In the genomic region with DNA sequence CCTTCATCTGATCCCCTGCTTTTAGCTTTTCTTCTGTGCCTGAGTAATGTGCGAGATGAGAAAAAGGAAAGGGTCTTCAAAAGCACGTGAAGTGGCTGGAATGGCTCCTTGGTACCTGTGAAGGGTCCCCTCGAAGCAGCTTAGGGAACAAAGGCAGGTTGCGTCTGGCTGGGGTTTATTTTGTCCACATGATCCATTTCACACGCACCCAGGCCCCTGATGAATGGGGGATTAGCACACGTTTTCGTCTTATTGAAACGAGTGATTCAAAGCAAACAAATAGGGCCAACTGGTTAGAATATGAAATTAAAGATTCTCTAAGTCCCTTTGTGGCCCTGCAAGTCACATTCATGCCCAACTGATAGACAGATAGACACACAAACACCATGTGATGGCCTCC, we compare ENCODE assay signal across 16 mouse cellular contexts.
"Had no signal": no experiment of that assay in that cellular context is flagged by ENCODE, and none has a peak within 500 bp of the region (broad histone marks: within the 10 kb centered on the region; RNA-seq: fewer than 3 reads in every experiment).

No protein-coding gene starts in this region.

- H3K9ac ChIP-seq: liver, postnatal 0 days; lung, embryonic 15.5 days; midbrain, embryonic 12.5 days; neural tube, embryonic 12.5 days; stomach, embryonic 15.5 days had no signal

- H3K27ac ChIP-seq: lung, embryonic 15.5 days; macrophage; midbrain, embryonic 12.5 days; neural tube, embryonic 12.5 days; stomach, embryonic 15.5 days; stomach, postnatal 0 days had no signal

- H3K4me1 ChIP-seq: lung, embryonic 15.5 days; megakaryocyte, embryonic 14.5 days; neural tube, embryonic 12.5 days; stomach, embryonic 15.5 days had no signal

- ATAC-seq: liver, postnatal 0 days; lung, postnatal 0 days had no signal

- H3K4me3 ChIP-seq: lung, embryonic 15.5 days; megakaryocyte, embryonic 14.5 days; midbrain, embryonic 12.5 days; neural tube, embryonic 12.5 days; stomach, embryonic 15.5 days had no signal

- H3K4me2 ChIP-seq: lung, embryonic 15.5 days; midbrain, embryonic 12.5 days; neural tube, embryonic 12.5 days; stomach, embryonic 15.5 days had no signal

- DNase-seq: liver, postnatal 0 days; lung, adult 2 months; lung, postnatal 14 days; lung, postnatal 36 days; right cerebral cortex, postnatal 14 days; thymus, adult 2 months; thymus, postnatal 25 days; thymus, postnatal 4 days had no signal

- H3K9me3 ChIP-seq: lung, embryonic 15.5 days; megakaryocyte, embryonic 14.5 days; midbrain, embryonic 12.5 days; neural tube, embryonic 12.5 days; stomach, embryonic 15.5 days had no signal

- H3K27me3 ChIP-seq: lung, embryonic 15.5 days; megakaryocyte, embryonic 14.5 days; midbrain, embryonic 12.5 days; neural tube, embryonic 12.5 days; stomach, embryonic 15.5 days had no signal

- H3K36me3 ChIP-seq: lung, embryonic 15.5 days; midbrain, embryonic 12.5 days; neural tube, embryonic 12.5 days; stomach, embryonic 15.5 days had no signal
